Mouse (Mus musculus): ENCODE measurements at regions not wholly inside any gene's neighbourhood (a gene's known extent, or its start where the extent isn't known, plus 50 kb on each side); places are given as distances from the start of the nearest gene placed in this dataset.

DNA sequence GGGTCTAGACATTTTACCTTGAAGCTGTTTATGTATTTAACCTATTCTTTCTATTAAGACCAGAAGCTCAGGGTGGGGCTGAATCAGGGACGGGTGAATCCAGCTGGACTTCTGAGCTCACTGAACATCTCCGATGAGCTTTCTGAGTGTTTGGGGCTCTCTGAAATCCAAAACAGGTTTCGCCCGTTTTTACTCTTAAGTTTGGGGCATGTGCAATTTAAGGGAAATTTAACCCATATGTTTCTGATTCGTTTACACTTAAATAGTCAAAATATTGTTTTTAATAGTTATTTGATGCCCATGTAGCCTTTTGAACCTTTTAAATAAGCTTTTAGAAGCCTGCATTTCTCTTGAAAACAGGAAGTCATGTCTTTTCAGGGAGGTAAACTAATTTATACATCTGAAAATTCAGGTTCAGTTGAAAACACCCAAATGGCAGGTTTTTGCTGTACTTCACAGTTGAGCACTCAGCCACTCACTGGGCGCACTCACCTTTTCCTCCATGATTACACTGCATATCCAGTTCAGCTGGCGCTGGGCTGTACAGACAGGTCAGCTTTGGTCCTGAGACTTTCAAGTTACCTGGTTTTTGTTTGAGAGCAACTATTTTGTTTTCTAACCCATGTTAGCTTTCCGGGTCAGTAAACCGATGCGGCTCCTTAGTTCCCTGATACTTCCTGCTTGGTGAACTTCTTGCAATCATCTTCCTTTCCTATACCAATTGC is 113.1 kb upstream of the Lhx8 start:
- TF ChIP-seq GATA1 (IDR thresholded peaks at IDR 0.05; ENCODE audit: borderline replicate concordance, low read length) (no peak), FLI1 (IDR thresholded peaks at IDR 0.05; ENCODE audit: low read length) (no peak)
- Histone ChIP-seq H3K36me3 (replicated peaks; ENCODE audit: low read length) (no peaks in the 10 kb centered on the region), H3K4me3 (replicated peaks) (no peak overlapping the region), H3K4me1 (no peaks in the 10 kb centered on the region), H3K9me3 (peaks cover 14% of the 10 kb centered on the region; the same call in 1 of the 2 replicates), H3K27me3 (replicated peaks) (no peaks in the 10 kb centered on the region)

DNA sequence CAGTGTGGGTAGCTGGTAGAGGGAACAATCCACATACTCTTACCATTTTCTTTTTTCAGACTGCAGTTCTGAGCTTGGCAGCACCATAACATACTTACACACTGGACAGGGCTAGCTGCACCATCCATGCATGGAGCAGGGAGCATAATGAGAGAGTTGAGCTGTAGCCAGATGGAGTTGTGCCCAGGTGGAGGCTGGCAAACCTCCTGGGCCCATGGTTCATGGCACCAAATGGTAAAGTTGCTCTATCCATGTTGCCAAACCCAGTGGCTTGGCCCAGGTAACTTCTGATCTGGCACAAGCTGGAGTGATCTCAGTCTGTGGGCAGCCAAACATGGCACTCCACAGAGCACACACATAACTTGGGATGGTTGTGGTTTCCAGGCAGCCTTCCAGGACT is 111.0 kb upstream of the Lhx8 start:
- H3K4me1 ChIP-seq = no peaks in the 10 kb centered on the region
- no peaks in the 10 kb centered on the region for H3K27me3 ChIP-seq (replicated peaks)
- peaks cover 18% of the 10 kb centered on the region for H3K9me3 ChIP-seq
- no peak for TF ChIP-seq GATA1 (IDR thresholded peaks at IDR 0.05; ENCODE audit: borderline replicate concordance, low read length)
- TF ChIP-seq FLI1 (IDR thresholded peaks at IDR 0.05; ENCODE audit: low read length) = no peak
- H3K4me3 ChIP-seq (replicated peaks) = no peak overlapping the region
- no peaks in the 10 kb centered on the region for H3K36me3 ChIP-seq (replicated peaks; ENCODE audit: low read length)

DNA sequence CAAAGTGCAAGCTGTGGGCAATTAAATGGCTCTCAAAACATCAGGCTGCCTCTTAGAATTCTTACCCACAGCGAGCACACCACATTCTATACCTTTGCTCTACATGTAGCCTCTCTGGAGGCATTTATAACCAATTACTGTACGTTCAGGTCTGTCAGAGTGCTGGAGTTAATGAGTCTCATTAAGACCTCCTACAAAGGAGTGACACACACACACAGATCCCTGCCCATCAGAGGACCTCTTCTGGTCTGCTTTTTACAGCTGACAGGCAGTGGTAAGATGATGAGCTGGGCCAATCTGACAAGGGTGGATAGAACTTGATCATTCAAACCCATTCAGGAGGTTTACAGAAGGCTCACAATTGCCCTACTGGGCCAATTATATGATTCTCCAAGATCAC is 110.4 kb upstream of the Lhx8 start:
- Histone ChIP-seq H3K27me3 (replicated peaks) (no peaks in the 10 kb centered on the region), H3K36me3 (replicated peaks; ENCODE audit: low read length) (no peaks in the 10 kb centered on the region), H3K9me3 (peaks cover 20% of the 10 kb centered on the region), H3K4me1 (no peaks in the 10 kb centered on the region), H3K4me3 (replicated peaks) (no peak overlapping the region)
- TF ChIP-seq FLI1 (IDR thresholded peaks at IDR 0.05; ENCODE audit: low read length) (no peak), GATA1 (IDR thresholded peaks at IDR 0.05; ENCODE audit: borderline replicate concordance, low read length) (no peak)

DNA sequence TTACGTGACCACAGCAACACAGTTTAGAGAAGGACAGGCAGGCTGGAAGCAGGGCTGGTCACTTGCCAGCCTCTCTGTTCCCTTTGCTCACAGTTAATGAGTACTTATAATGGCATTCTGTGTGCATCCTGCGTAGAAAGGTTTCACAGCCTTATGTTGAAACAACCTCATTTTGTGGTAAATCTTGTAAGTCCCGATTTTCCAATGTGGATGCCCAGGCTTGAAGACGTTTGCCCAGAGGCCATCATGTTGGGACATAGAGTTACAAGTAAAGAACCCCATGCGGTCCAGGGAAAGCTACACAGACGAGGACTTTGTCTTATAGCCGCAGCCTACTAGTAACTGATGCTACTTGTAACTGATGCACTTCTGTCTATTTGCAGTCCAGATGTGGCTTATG is 100.4 kb upstream of the Lhx8 start:
- TF ChIP-seq FLI1 (IDR thresholded peaks at IDR 0.05; ENCODE audit: low read length) (no peak), GATA1 (IDR thresholded peaks at IDR 0.05; ENCODE audit: borderline replicate concordance, low read length) (no peak)
- H3K27me3 ChIP-seq (replicated peaks) = no peaks in the 10 kb centered on the region
- H3K9me3 ChIP-seq = peaks cover 38% of the 10 kb centered on the region
- no peaks in the 10 kb centered on the region for H3K4me1 ChIP-seq
- no peak overlapping the region for H3K4me3 ChIP-seq (replicated peaks)
- no peaks in the 10 kb centered on the region for H3K36me3 ChIP-seq (replicated peaks; ENCODE audit: low read length)

DNA sequence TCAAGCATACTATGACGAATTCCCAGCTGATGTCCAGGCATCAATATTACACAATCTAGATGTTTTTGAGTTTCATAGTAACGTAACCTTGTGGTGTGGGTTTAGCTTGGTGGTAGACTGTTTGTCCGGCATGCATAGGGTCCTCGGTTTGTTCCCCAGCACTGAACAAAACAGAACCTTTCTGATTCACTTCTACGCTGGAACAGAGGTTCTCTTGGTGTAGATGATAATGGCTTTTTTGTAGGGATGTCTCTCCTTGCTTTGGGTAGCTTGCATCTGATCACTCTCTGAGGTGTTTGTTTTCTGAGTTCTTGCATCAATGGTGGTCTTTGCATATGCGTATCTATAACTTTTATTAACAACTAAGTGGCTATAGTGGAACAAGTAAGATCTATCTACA is 99.2 kb upstream of the Lhx8 start:
- H3K4me3 ChIP-seq (replicated peaks) = no peak overlapping the region
- H3K9me3 ChIP-seq = peaks cover 37% of the 10 kb centered on the region
- no peaks in the 10 kb centered on the region for H3K27me3 ChIP-seq (replicated peaks)
- H3K36me3 ChIP-seq (replicated peaks; ENCODE audit: low read length) = no peaks in the 10 kb centered on the region
- no peaks in the 10 kb centered on the region for H3K4me1 ChIP-seq
- TF ChIP-seq FLI1 (IDR thresholded peaks at IDR 0.05; ENCODE audit: low read length) (no peak), GATA1 (IDR thresholded peaks at IDR 0.05; ENCODE audit: borderline replicate concordance, low read length) (no peak)

DNA sequence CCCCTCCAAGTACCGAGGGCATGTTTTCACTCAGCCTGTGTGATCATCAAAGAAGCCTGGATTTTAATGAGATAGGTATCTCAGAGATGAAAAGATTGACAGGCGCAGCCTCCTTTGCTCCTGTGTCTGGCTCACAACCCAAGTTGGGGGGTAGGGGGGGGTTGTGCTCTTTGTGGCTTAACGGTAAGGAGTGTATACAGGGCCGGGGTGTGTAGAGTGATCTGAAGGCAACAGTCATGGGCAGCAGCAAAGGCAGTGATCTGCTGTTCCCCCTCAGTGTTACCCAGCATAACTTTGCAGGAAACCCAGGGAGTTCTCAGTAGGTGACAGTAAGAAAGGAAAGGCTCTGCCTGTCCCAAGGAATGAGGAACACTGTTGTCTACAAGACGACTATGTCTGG is 94.1 kb upstream of the Lhx8 start:
- Histone ChIP-seq H3K4me1 (no peaks in the 10 kb centered on the region), H3K4me3 (replicated peaks) (no peak overlapping the region), H3K27me3 (replicated peaks) (no peaks in the 10 kb centered on the region), H3K36me3 (replicated peaks; ENCODE audit: low read length) (no peaks in the 10 kb centered on the region), H3K9me3 (peaks cover 16% of the 10 kb centered on the region)
- TF ChIP-seq FLI1 (IDR thresholded peaks at IDR 0.05; ENCODE audit: low read length) (no peak), GATA1 (IDR thresholded peaks at IDR 0.05; ENCODE audit: borderline replicate concordance, low read length) (no peak)

DNA sequence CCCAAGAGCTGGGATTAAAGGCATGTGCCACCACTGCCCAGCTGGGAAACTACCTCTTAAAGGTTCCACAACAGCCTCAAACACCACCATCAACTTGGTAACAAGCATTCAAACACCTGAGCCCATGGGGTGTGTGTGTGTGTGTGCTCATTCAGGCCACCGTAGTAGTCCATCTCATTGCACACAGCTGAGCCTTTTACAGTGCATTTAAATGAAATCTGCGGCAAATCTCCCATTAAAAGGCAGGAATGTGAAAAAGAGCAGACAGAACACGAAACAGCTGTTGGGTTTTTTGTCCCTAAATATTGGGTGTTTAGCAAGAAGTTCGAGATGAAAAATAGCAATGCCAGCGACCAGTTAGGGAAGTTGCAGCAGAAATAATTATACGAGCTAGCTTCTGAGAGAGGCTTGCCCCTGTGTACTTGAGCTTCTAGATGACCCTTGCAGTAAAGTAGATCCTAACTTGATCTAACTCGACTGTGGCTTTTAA is 91.0 kb upstream of the Lhx8 start:
- Histone ChIP-seq H3K36me3 (replicated peaks; ENCODE audit: low read length) (no peaks in the 10 kb centered on the region), H3K4me3 (replicated peaks) (no peak overlapping the region), H3K9me3 (peaks cover 17% of the 10 kb centered on the region), H3K27me3 (replicated peaks) (no peaks in the 10 kb centered on the region), H3K4me1 (no peaks in the 10 kb centered on the region)
- no peak for TF ChIP-seq FLI1 (IDR thresholded peaks at IDR 0.05; ENCODE audit: low read length)
- TF ChIP-seq GATA1 (IDR thresholded peaks at IDR 0.05; ENCODE audit: borderline replicate concordance, low read length) = no peak

- no peaks in the 10 kb centered on the region for H3K4me1 ChIP-seq
- TF ChIP-seq FLI1 (IDR thresholded peaks at IDR 0.05; ENCODE audit: low read length) (no peak), GATA1 (IDR thresholded peaks at IDR 0.05; ENCODE audit: borderline replicate concordance, low read length) (no peak)
- H3K4me3 ChIP-seq (replicated peaks) = no peak overlapping the region
- H3K27me3 ChIP-seq (replicated peaks) = no peaks in the 10 kb centered on the region
- H3K36me3 ChIP-seq (replicated peaks; ENCODE audit: low read length) = no peaks in the 10 kb centered on the region
- peaks cover 22% of the 10 kb centered on the region for H3K9me3 ChIP-seq
Observed at GRCm38 (mm10) chr3:154418177-154418832, 87.8 kb upstream of the Lhx8 start.

DNA sequence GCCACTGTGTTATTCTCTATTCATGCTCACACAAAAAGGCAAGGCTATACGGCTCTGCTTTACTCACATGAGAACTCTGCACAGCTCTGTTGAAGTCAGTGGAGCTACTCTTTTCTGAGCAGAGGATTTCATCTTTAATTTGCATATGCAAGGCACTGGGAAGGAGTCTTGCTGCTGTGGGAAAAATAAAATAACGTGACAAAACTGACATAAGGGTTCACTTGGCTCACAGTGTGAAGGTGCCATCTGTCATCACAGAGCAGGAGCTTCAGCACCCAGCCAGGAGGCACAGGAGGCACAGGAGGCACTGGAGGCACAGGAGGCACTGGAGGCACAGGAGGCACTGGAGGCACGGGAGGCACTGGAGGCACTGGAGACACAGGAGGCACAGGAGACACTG is 83.9 kb upstream of the Lhx8 start:
- peaks cover 22% of the 10 kb centered on the region for H3K9me3 ChIP-seq
- H3K4me1 ChIP-seq = no peaks in the 10 kb centered on the region
- H3K4me3 ChIP-seq (replicated peaks) = no peak overlapping the region
- no peaks in the 10 kb centered on the region for H3K27me3 ChIP-seq (replicated peaks)
- no peak for TF ChIP-seq FLI1 (IDR thresholded peaks at IDR 0.05; ENCODE audit: low read length)
- no peak for TF ChIP-seq GATA1 (IDR thresholded peaks at IDR 0.05; ENCODE audit: borderline replicate concordance, low read length)
- no peaks in the 10 kb centered on the region for H3K36me3 ChIP-seq (replicated peaks; ENCODE audit: low read length)

DNA sequence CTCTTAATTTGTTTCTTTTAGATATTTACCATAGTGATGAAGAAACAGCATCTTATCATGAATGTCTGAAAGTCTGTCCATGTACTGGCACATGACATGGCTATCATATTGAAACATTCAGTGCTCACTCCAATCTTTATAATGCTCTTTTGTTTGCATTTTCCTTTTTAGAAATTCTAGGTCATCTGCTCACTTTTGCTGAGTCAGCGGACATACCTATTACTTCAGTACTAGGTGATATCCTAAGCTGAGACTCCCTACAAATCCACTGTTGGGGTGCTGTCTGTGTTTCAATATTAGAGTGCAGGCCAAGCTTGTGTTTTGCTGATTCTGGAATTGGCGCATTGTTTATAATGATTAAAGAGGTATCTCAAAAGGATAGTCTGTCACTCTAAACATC is 79.8 kb upstream of the Lhx8 start:
- Histone ChIP-seq H3K9me3 (peaks cover 10% of the 10 kb centered on the region), H3K4me1 (no peaks in the 10 kb centered on the region), H3K36me3 (replicated peaks; ENCODE audit: low read length) (no peaks in the 10 kb centered on the region), H3K4me3 (replicated peaks) (no peak overlapping the region), H3K27me3 (replicated peaks) (no peaks in the 10 kb centered on the region)
- TF ChIP-seq FLI1 (IDR thresholded peaks at IDR 0.05; ENCODE audit: low read length) = no peak
- TF ChIP-seq GATA1 (IDR thresholded peaks at IDR 0.05; ENCODE audit: borderline replicate concordance, low read length) = no peak

All from megakaryocyte, embryonic 14.5 days (primary cell).